Mouse (Mus musculus): ENCODE measurements at regions not wholly inside any gene's neighbourhood (a gene's known extent, or its start where the extent isn't known, plus 50 kb on each side); places are given as distances from the start of the nearest gene placed in this dataset.

DNA sequence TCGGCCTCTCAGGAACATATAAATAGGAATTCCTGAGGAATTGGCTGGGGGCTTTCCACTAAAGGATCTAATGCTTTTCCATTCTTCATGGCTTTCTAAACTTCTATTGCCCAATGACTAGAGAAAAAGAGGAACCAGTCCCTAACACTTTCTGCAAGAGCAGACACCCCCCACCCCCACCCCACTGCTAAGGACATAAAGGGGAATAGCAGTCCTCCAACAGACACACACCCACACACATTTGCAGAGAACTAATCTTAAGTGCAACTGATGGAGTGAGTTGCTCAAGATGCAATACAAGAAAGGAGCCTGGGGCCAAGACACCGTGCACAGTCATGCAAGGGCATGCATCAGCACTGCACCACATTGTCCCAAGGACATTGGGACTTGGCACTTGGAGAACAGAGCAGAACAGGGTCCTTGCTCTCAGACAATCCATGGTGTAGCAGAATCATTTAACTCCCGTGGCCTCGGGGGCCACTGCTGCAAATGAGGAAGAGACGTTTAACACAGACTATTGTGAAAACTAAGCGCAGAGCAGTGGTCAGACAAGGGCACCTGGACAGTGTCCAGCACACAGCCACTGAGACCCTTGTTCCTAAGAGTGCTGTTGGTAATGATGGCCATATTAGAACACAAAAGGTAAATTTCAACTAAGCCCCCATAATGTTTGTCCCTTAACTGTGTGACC is 161.1 kb downstream of the Xpnpep1 start:
- ATAC-seq (replicated peaks; ENCODE audit: poor library complexity) = peak; percentile 98

- ATAC-seq (replicated peaks; ENCODE audit: poor library complexity) = no peak
Observed at GRCm38 (mm10) chr19:52866635-52867034, 173.4 kb downstream of the Xpnpep1 start.

DNA sequence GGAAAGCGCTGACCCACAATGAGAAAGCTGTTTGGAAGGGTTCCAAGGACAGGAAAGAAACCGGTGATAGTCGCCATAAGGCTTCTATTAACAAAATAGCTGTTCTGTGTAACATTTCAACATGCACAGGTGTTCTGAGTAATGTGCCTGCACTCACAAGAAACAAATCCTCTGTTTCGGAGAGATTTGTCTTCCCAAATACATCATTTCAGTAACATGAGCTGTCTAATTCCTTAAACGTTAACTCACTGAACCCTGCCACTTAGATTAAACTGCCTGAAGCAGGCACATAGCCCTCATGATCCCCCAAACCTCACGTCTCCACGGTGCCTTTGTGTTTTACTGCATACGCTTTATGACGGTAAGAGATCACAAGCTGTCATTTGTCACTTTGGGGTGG is 178.4 kb downstream of the Xpnpep1 start:
- ATAC-seq (replicated peaks; ENCODE audit: poor library complexity) = no peak

DNA sequence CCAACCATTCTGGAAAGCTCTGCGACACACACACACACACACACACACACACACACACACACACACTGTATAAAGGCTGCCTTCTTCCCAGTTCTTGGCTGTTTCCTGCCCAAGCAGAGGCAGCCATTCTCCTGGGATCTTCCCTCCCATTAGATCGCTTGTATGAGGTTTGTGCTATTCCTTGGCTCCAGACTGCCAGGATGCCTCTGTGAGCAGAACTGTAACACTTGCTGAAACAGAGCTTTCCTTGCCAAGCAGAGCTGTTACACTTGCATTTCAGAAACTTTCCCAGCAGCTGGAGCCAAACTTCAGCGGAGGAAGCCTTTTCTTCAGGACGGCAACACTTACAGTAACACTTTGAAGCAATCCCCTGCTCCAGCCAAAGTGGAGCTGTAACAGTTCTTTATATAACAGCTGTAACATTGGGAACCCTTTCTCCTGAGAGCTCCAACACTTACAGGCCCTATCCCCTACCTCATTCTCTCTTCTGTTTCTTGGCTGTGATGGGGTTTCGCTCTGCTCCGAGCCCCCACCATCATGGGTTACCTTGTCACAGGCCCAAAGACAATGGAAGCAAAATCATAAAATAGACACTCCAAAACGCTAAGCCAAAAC is 185.8 kb downstream of the Xpnpep1 start:
- no peak for ATAC-seq (replicated peaks; ENCODE audit: poor library complexity)

DNA sequence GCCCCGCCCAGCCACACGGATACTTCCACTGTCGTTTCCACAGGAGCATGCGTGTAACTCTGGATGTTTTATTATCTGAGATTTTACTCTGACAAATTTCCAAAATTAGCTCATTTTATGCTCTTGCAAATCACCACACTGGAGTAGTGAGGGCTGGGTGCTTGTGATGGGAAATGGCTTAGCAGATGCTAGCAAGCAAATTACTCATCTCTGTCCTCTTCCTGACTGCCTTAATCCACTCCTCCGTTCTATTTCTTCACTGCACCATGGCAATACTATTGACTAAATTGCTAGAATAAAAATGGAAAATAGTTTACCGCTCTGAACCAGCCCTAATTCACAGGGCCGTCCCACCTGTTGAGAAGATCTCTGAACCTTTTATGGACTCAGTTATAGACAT is 223.8 kb downstream of the Xpnpep1 start:
- no peak for ATAC-seq (replicated peaks; ENCODE audit: poor library complexity)

- ATAC-seq (replicated peaks; ENCODE audit: poor library complexity) = no peak
Observed at GRCm38 (mm10) chr19:52812046-52812445, 228.0 kb downstream of the Xpnpep1 start.

- ATAC-seq (replicated peaks; ENCODE audit: poor library complexity) = no peak
Observed at GRCm38 (mm10) chr19:52788802-52789201, 251.2 kb downstream of the Xpnpep1 start.

DNA sequence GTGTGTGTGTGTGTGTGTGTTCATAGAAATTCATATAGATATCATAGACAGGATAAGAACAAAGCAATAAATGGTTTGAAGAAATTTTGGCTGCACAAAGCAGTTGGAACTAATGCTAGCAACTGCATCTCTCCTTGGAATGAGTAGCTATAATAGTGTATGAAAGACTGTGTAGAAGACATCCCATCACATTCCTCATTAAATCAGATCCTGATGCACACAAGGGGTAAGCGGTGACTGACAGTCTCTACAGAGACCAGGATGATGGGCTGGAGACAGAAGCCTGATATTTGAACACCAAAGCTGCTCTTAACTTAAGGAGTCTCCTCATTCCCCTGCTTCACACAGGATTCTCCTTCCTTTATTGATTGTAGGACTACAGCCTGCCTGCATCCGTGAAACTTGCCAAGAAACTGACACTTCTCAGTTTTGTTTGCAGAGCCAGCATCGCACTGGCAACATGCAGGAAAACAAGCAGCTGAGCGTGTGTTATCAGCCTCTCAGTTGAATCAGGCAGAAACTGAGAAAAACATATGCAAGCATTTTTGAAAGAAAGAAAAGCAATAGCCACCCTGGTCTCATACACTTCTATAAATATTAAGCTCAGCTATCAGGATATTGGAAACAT is 271.1 kb downstream of the Xpnpep1 start:
- no peak for ATAC-seq (replicated peaks; ENCODE audit: poor library complexity)

GRCm38 (mm10) chr19:52768117-52768516 is 271.9 kb downstream of the Xpnpep1 start:
- ATAC-seq (replicated peaks; ENCODE audit: poor library complexity) = no peak

DNA sequence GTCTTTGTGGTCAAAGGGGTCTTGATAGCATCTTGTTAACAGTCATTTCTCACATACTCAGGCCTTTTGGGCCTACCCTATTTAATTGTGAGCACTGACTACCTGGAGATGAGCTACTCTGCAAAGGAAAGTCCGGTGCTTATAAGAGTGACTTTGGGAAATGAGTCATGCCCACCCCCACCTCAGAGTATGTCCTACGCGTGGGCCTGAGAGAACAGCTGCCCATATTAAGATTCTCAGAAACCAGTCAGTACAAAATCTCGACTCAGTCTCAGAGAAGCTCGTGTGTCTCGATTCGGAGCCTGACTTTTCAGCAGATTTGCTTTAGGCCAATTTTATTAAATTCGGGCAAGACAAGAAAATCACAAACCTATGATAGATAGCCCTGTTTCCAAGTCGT is 301.1 kb downstream of the Xpnpep1 start:
- no peak for ATAC-seq (replicated peaks; ENCODE audit: poor library complexity)

DNA sequence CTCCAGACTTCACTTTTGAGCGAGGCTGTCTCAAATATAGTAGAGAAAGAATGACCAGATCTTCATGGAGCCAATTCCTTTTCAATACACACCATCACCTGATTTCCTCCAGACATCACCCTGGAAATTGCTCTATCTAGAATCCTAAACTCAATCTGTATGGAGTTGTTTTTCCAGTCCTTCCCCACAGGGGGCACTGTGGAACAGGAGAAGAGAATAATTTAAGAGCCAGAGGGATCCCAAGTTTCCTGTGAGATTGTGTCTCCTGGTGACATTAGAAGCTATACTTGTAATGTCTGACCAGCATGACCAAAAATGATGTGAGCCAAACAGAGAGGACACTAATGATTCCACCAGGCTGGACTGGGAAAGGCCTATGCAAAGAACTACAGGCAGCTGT is 318.2 kb downstream of the Xpnpep1 start:
- ATAC-seq (replicated peaks; ENCODE audit: poor library complexity) = no peak

GRCm38 (mm10) chr19:52715359-52715758 is 324.7 kb downstream of the Xpnpep1 start:
- no peak for ATAC-seq (replicated peaks; ENCODE audit: poor library complexity)

DNA sequence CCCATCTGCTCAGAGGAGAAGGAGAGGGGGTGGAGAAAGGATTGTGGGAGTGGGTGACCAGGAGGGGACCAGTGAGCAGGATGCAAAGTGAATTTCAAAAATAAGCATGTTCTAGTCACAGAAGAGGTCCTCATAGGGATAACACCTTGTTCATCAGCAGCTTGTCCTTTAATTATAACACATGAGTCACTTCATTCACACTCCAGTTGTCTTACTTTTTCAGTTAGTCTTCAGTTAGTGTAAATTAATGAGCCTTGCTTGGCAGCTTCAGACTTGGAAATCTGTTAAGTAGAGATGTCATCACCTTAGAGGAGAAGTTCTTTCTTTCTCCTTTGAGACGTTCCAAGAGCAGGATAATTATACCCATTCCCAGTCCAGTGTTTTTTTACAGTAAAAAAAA is 332.3 kb downstream of the Xpnpep1 start:
- ATAC-seq (replicated peaks; ENCODE audit: poor library complexity) = no peak

DNA sequence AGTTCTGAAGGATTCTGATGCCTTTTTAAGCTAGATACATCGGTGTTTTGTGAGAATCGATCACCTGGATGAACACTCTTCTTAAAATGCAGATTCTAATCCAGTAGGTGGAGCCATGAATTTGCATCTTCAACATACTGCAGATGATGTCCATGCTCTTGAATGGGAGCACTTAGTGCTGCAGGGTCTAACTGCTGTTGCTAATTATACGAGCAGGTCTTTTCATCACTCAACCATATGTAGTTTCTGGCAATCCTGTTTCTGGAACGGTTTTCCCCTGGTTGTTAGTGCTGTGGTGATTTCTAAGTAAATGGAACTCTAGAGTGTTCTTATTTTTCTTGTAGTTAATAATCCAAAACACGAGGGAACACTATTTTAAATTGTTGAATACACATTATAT is 379.0 kb downstream of the Xpnpep1 start:
- no peak for ATAC-seq (replicated peaks; ENCODE audit: poor library complexity)

- no peak for ATAC-seq (replicated peaks; ENCODE audit: poor library complexity)
Observed at GRCm38 (mm10) chr19:52647066-52648046, 383.3 kb downstream of the Ins1 start.

DNA sequence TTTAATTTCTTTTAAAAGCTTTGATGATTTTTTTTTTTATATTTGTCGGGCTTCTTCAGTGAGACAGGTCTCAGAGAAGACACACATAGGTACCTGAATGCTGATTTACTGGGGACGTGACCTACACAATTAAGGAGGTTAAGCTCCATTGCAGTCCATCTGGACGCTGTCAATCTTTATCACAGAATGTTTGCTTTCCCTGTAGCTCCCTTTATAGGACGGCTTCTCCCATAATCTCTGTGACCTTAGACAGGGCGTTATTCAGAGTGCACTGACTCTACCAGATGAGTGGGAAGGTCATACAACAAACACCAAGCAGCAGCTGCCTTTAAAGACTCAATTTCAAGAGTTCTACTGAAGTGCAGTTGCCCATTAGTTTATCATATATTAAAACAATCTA is 376.1 kb downstream of the Ins1 start:
- no peak for ATAC-seq (replicated peaks; ENCODE audit: poor library complexity)

GRCm38 (mm10) chr19:52632501-52632900 is 368.4 kb downstream of the Ins1 start:
- ATAC-seq (replicated peaks; ENCODE audit: poor library complexity) = no peak

- ATAC-seq (replicated peaks; ENCODE audit: poor library complexity) = no peak
Observed at GRCm38 (mm10) chr19:52624310-52624709, 360.2 kb downstream of the Ins1 start.

GRCm38 (mm10) chr19:52623496-52623895 is 359.4 kb downstream of the Ins1 start:
- ATAC-seq (replicated peaks; ENCODE audit: poor library complexity) = no peak

- no peak for ATAC-seq (replicated peaks; ENCODE audit: poor library complexity)
Observed at GRCm38 (mm10) chr19:52613353-52613752, 349.3 kb downstream of the Ins1 start.

GRCm38 (mm10) chr19:52606859-52607258 is 342.8 kb downstream of the Ins1 start:
- no peak for ATAC-seq (replicated peaks; ENCODE audit: poor library complexity)
